In genomic region chr7:28943451-28944180, GRCm38 (mm10) we compare ENCODE assay signal across 10 mouse cellular contexts. TPM values are rescaled to one million over a fixed set of nuclear protein-coding genes. Genes with fewer than 3 reads are reported as not detected.
A peak's percentile ranks its signal among the peaks of the same experiment; 100 is the strongest.
DNase-seq lines count a peak whose midpoint lies in the region; ATAC-seq lines count a peak whose summit lies in the region.
"Had no signal": no experiment of that assay in that cellular context is flagged by ENCODE, and none has a peak within 500 bp of the region (broad histone marks: within the 10 kb centered on the region; RNA-seq: fewer than 3 reads in every experiment).

No protein-coding gene starts in this region.

- H3K4me2 ChIP-seq in heart, embryonic 14.5 days (ENCODE audit: low read length): no peak overlapping the region
- H3K4me2 ChIP-seq in intestine, embryonic 14.5 days (ENCODE audit: low read length): no peak overlapping the region

- no peaks in the 10 kb centered on the region for H3K9me3 ChIP-seq in heart, embryonic 14.5 days (ENCODE audit: control insufficient read depth, low read length)
- H3K9me3 ChIP-seq in intestine, embryonic 14.5 days (ENCODE audit: control insufficient read depth, low read length): no peaks in the 10 kb centered on the region

- H3K4me1 ChIP-seq in heart, embryonic 14.5 days (ENCODE audit: control insufficient read depth in 2 of 2, insufficient read depth in 2 of 2, low read length in 2 of 2): peaks cover 72 to 98% of the 10 kb centered on the region in 2 experiments
- peaks cover 76% of the 10 kb centered on the region for H3K4me1 ChIP-seq in intestine, embryonic 14.5 days (replicated peaks; ENCODE audit: control insufficient read depth, insufficient read depth, low read length)

- WGBS in heart, embryonic 14.5 days: 35% methylated on average over 5 of the region's 5 CpGs
- WGBS in intestine, embryonic 14.5 days: 32% methylated on average over 5 of the region's 5 CpGs

- no peak for DNase-seq in heart, postnatal 4 days
- peak; percentile 18 for DNase-seq in thymus, postnatal 25 days
- DNase-seq in thymus, adult 18-20 months: no peak
- DNase-seq in intestine, embryonic 14.5 days (ENCODE audit: low spot score): no peak
- DNase-seq in right cerebral cortex, adult 2 months (ENCODE audit: low spot score in 2 of 2): no peak
- no peak for DNase-seq in right cerebral cortex, adult 18-20 months
- DNase-seq in spleen, adult 18-20 months: no peak
- DNase-seq: kidney, postnatal 14 days; thymus, postnatal 4 days had no signal

- H3K36me3 ChIP-seq in heart, embryonic 14.5 days (ENCODE audit: control insufficient read depth, insufficient read depth, low read length): peaks cover 16% of the 10 kb centered on the region
- 0 out of 2 replicates have a peak, but pooled peaks cover 6% of the 10 kb centered on the region for H3K36me3 ChIP-seq in intestine, embryonic 14.5 days (ENCODE audit: control insufficient read depth, insufficient read depth, low read length)

- H3K27ac ChIP-seq in heart, embryonic 14.5 days (replicated peaks in 1 of 2; ENCODE audit: control insufficient read depth in 1 of 2, insufficient read depth in 1 of 2, low read depth in 2 of 2, low read length in 2 of 2): peak overlapping the region; percentile 83 to 99
- H3K27ac ChIP-seq in intestine, embryonic 14.5 days (ENCODE audit: low read depth): peak overlapping the region; percentile 73

- H3K4me3 ChIP-seq in heart, embryonic 14.5 days (ENCODE audit: control insufficient read depth in 1 of 2, insufficient read depth in 1 of 2, low read depth in 1 of 2, low read length in 2 of 2): no peak overlapping the region
- no peak overlapping the region for H3K4me3 ChIP-seq in intestine, embryonic 14.5 days (ENCODE audit: low read depth, low read length)

- no peaks in the 10 kb centered on the region for H3K27me3 ChIP-seq in heart, embryonic 14.5 days (ENCODE audit: control insufficient read depth, insufficient read depth, low read length)
- no peaks in the 10 kb centered on the region for H3K27me3 ChIP-seq in intestine, embryonic 14.5 days (replicated peaks; ENCODE audit: control insufficient read depth, insufficient read depth, low read length)

- peak overlapping the region; percentile 57 for H3K9ac ChIP-seq in heart, embryonic 14.5 days (ENCODE audit: low read length)
- no peak overlapping the region for H3K9ac ChIP-seq in intestine, embryonic 14.5 days (ENCODE audit: low read length)

- ATAC-seq in heart, embryonic 14.5 days (ENCODE audit: insufficient number of reproducible peaks, insufficient read depth, low FRiP score, low read depth): no peak
- ATAC-seq in intestine, embryonic 14.5 days (replicated peaks; ENCODE audit: low FRiP score, low TSS enrichment, low read depth): no peak

RNA-seq across cellular contexts. Expression of gene Actn4, which starts 18.5 kb away (rescaled TPM):
- polyA plus RNA-seq in heart, embryonic 14.5 days (2014; fragmentation: Nextera tagmentation; extraction: Ambion mirVana): 221 and 228 TPM in 2 replicates
- 100 to 1,000 TPM; 224 to 231 TPM for total RNA-seq in heart, postnatal 4 days (2021)
- 298 and 300 TPM in 2 replicates for polyA plus RNA-seq in intestine, embryonic 14.5 days (2014; fragmentation: Nextera tagmentation; extraction: Ambion mirVana)

RNA-seq across cellular contexts. Expression of gene Eif3k, which starts 38.0 kb away (rescaled TPM):
- polyA plus RNA-seq in heart, embryonic 14.5 days (2014; fragmentation: Nextera tagmentation; extraction: Ambion mirVana): 286 and 319 TPM in 2 replicates
- total RNA-seq in heart, postnatal 4 days (2021): 100 to 1,000 TPM; 205 to 208 TPM
- polyA plus RNA-seq in intestine, embryonic 14.5 days (2014; fragmentation: Nextera tagmentation; extraction: Ambion mirVana): 444 and 452 TPM in 2 replicates

RNA-seq across cellular contexts. Expression of gene Map4k1, which starts 38.2 kb away (rescaled TPM):
- 2.8 and 3.3 TPM in 2 replicates for polyA plus RNA-seq in heart, embryonic 14.5 days (2014; fragmentation: Nextera tagmentation; extraction: Ambion mirVana)
- total RNA-seq in heart, postnatal 4 days (2021): 1 to 10 TPM; 1.6 to 2.0 TPM
- polyA plus RNA-seq in intestine, embryonic 14.5 days (2014; fragmentation: Nextera tagmentation; extraction: Ambion mirVana): 10.0 and 11.6 TPM in 2 replicates
